Mouse (Mus musculus) layer of hippocampus, adult 11-12 months (tissue): ENCODE measurements at regions not wholly inside any gene's neighbourhood (a gene's known extent, or its start where the extent isn't known, plus 50 kb on each side); places are given as distances from the start of the nearest gene placed in this dataset.
"Not testable (repeated sequence)": the region's sequence is repeated elsewhere in the genome, so short reads cannot be mapped to it uniquely, and the experiment has no call there.

Experiments
- DNase-seq: peaks from one replicate; pipeline ENCODE4 v3.0.0; 2022; ENCODE audit warnings: low spot score

DNA sequence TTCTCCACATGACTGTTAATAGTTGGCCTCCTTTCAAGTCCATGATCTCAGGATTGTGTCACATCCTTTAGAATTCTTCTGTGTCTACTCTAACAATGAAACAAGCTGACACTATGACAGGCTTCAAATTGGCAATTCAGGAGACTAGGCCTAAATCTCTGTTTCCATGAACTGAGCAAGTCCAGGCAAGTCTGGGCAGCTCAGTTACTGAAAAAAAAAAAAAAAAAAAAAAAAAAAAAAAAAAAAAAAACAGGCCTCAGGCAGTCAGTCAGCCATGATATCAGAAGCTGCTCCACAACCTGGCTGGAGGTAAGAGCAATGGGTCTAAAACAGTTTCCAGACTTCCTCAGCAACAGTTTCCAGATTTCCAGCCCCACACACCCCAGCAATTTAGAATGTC, 475.6 kb downstream of the Inhba start:
- no peak for DNase-seq

DNA sequence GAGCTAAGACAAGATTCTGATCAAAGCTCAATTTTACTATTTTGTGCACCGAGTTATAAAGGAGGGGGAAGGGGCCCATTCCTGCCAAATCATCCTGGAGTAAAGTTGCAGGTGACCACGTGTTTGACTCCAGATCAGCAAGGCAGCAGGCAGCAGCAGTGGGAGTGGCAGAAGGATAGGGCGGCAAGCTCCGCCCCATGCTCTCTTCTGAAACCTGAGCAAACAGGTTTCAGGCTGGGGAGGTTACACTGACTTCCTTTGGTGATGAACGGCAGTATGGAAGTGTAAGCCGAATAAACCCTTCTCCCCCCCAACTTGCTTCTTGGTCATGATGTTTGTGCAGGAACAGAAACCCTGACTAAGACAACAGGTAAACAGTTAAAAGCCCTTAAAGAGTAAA, 479.0 kb downstream of the Inhba start:
- DNase-seq, result not testable (repeated sequence)

DNA sequence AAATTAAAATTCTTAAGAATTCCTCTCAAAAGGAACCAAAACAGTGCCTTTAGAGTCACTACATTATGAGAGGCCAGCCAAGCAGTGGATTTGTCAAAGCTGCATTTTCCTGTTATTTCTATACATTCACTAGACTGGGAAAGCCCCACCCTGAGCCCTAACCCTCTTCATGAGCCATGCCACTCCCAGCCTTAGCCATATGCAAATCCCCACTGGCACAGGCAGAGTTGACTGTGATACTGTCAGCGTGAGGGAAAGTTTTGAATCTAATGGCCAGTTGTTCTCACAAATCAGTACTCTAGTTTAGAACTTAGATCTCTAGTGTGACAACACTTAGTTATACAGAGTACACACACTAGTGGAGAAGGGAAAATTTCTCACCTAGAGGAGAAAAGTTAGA, 486.4 kb downstream of the Inhba start:
- DNase-seq, result no peak

DNA sequence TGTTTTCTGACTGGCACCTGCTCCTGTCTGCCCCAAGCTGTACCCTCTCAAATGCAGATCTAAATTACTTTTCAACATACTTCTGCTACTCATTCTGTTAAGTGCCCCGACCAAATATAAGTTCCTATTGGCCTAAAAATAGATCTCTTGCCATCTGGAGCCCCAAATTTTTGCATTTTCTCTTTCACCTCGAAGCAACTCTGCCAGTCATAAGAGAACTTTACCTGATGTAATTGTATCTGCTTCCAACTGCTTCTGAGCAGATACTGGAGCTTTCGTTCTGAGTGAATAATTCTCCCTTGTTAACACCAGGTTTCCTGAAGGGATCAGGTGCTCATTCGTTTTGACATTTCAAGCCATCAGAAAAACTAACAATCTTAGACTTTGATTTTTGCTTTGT, 501.2 kb downstream of the Inhba start:
- no peak for DNase-seq

DNA sequence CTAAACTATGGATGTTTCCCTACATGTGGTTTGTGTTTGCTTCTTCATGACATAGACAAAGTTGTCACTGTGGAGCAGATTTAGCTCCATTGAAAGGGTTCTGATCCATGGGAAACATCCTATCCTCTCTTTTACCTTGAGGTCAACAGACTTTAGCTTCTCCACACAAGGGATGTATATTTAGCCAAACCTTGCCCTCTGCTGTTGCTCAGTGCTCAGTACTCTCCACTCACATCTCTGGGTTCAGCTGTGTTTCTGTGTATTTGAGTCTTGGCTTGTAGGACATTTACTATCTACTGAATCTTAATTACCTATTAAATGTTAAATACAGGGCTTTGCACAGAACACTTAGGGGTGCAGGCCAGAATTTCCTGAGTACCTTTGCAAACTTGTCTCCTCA, 503.5 kb downstream of the Inhba start:
- no peak for DNase-seq

DNA sequence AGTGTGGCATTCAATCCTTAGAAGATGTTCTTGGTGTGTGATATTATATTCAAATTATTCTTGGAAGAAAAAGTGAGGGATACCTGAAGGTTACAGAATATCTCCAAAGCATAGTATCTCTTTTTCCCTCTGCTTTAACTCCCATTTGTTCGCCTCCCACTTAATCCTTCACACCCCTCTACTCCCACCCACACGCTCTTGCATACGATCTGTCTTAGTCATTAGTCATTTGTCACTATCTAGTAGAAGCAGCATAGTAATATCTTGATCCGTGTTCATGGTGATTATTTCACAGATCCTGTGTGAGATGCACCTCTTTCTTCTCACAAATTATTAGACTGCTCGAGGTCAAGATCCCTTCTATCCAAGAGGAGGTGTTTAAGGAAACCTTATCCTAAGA, 517.4 kb downstream of the Inhba start:
- DNase-seq, result no peak

DNA sequence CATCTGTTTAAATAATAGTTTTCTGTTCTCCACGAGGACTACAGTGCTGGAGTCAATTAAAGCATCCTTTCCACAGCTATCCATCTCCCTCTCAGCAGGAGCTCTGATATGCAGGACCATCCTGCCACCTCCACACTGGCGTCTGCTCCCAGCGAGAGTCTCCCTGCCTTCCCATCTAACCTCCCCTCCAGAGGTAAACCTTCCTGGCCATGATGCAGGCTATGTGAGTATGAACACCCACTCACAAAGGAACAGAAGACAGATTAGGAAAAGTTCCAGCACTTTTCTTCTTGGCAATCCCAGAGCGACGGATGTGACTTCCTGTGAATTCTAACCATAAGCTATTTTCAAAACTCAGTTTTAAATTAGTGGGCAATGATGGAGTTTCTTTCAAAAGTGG, 532.1 kb downstream of the Inhba start:
- peak; percentile 12 for DNase-seq

DNA sequence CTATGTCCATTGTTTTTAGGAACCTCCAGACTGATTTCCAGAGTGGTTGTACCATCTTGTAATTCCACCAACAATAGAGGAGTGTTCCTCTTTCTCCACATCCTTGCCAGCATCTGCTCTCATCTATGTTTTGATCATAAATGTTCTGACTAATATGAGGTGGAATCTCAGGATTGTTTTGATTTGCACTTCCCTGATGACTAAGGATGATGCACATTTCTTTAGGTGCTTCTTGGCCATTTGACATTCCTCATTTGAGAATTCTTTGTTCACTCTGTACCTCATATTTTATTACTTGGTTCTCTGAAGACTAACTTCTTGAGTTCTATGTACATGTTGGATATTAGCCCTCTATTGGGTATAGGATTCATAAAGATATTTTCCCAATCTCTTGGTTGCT, 538.4 kb downstream of the Inhba start:
- no peak for DNase-seq

DNA sequence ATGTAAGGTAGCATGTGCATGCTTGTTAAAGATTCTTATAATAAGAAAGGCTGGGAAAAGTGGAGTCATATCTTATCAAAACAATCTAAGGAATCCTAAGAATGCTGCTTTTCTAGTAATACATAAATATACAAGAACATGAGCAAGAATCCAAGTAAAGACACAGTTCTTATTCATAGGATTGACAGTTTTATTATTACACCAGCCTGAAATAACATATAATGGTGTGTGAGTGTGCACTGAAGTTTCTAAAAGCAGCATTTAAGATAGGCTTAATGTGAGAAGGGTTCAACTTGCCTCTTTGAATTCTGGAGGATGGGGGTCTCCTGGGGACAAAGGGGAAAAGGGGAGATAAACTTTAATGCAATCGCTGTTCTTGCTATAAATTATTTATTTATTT, 553.3 kb downstream of the Inhba start:
- no peak for DNase-seq

DNA sequence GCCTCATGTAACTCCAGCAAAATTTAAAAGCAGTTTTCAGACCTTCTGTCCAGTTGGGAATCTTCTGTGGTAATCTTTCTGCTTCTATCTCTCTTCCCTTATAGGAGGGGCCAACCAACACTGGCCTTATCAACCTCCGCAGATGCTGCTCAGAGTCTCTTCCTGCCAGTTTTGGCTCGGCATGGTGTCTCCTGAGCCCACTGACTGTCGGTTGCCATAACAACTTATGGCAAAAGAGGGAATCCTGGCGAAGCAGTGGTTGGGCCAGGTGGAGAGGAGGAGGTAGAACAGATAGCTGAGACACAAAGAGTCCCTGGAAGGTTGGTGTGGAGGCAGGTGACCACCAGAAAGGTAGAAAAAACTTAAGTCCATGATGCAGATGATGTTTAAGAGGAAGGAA, 562.4 kb downstream of the Inhba start:
- peak; percentile 28 for DNase-seq

DNA sequence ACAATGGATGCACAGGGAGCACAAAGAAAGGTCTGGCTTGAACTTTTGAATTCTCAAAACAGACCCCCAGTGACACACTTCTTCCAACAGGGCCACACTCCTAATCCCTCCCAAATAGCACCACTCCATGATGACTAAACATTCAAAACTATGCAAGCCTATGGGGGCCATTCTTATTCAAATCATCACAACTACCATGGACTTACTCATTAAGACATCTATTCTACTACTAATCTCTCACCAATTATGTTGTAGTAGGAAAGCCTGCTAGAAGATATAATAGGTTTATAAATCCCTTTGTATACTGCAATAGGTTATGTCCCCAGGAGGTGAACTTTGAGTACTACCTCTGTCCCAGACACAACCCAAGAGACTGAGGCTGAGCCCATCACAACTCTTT, 574.6 kb downstream of the Inhba start:
- no peak for DNase-seq

DNA sequence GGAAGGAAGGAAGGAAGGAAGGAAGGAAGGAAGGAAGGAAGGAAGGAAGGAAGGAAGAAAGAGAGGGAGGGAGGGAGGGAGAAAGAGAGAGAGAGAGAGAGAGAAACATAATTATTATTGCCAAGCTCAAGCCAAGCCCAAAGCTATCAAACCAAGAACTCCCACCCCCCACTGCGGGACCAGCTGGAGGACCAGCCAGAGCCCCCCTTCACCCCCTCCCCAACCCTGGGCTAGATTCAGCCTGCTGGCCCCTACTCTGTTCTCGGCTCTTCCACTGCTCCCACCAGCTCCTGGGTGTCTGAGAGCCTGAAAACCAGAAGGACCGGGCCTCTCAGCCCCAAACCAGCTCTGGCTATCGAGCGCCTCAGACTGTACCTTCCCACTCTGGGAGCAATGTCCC, 608.1 kb downstream of the Inhba start:
- DNase-seq, result no peak

DNA sequence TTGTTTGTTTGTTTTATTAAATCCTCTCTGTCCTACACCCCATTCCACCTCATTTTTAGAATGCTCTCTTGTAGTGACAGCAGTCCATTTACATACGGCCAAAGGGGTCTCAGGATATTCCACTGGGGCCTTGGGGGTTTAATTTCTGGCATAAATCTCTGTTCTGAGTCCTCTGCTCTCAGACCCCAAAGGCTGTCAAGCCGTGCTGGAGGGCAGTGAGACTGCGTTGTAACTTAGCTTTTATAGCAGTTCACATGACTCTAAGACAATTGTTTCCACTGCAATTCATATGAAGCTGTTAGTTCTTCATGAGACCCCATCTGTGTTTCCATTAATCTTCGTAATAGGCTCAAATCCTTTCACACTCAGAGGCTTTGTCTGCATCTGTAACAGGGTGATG, 614.9 kb downstream of the Inhba start:
- DNase-seq, result no peak

DNA sequence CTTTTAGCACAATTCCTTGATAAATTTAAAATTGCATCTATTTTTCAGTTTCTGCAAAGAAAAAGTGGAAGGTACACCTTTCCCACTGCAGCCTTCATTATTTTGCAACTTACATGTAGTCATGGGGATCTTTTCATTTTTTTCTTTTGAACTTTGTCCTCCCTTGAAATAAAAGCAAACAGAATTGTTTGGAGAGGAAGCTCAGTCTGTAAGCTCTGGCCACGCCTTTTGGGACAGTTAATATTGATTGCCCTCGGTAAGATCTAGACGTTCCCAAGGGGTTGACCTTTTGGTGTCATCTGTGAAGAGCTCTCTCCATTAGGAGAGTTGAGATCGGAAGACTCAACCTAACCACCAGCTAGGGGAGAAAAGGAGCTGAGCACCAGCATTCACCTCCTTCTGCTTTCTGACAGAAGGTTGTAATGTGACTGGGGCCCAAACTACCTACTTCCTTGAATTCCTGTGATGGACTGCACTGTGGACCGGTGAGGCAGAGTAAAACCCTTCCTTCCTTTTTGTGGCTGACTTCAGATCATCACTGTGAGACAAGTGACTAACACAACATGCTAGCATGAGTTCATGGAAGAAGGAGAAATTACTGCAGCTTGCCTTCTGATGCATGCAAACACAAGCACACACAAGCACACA, 621.9 kb downstream of the Inhba start:
- no peak for DNase-seq

DNA sequence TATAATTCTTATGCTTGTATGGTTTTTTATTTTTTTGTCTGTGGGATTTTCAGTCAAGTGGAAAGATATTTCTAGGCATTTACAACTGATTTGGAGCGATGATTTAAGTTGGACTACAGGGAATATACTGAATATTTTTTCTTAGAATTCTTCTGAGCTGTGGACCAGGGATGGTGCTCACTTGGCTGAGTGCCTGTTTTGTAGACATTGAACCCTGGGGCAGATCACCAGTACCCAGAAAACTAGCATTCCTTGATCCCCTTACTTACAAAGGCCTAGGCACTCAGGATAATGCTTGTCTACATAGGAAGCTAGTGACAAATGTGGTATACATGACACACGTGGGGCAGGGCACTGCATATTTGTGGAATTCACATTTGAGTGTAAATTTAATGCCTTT, 624.6 kb downstream of the Inhba start:
- DNase-seq, result no peak

DNA sequence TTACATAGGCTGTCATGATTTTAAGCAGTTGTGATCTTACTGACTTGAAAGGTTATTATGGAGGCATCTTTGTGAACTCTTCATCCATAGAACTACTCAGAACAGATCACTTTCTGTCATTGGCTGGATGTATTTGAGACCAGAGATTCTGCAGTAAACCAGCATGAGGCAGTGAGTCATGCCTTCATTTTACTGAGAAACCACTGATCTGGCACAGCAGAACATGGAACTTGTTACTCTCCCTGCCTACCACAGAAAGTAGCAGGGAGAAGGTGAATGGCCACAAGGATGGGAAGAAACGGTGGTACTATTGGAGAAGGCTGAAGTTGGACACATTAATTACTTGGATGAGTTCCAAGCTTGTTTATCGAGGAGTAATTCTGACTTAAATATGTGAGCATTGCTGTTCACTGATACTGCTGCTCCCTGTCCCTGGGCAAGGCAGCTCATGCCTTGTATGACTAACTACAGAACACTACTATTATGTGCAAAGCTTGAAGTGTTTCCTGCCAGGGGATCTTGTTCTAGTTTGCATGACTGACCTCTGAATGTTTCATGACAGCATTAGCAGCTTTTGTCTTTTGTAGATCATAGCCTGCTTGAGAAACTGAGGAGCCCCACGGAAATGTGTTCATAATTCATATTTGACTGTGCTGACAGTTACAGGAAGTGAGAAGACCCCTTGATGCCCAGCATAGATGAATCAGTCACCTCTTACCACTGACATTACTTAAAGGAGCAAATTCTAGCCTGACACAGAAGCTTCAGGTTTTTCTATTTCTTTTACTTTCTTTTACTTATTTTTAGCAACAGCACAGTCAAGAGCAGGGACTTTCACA, 630.2 kb downstream of the Inhba start:
- peak; percentile 15 for DNase-seq

DNA sequence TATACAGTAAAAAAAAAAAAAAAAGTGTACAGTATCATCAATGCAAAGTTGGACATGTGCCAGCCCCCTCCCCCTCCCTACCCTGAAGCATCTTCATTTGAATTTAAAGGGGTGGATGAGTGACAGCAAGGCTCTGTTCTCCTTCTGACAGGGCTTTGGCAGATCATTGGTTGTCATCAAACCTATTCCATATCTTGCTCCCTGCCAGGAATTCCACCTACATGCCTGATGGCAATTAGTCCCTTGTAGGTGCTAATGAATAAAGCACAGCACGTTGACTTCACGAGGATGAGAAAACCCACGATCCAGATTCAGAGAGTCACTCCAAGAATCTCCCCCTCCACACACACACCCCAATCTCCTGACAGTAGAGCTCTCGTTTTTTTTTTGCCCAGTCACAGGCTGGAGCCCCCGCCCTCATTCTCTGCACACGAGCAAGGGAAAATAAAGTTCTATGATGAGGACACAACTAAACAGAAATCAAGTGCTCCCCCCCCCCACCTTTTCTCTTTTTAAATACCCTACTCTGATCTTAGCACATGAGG, 630.9 kb downstream of the Inhba start:
- peak; percentile 59 for DNase-seq

DNA sequence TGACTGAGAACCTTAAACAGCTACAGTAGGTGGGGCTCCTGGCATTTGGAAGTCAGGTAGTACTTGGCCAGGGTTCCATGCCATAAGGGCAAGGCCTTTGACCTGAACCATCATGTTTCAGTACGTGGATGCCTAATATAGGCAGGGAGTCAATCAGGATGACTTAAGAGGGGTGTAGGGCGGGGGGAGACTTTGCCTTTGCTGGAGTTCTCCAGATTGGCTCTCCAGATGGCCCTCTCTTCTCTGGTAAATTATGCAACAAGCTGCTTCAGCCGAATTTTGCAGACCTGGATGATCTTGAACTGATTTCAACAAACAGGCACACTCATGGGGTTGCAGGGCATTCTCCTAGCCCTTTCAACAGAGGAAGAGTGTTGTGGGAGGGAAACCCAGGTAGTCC, 633.7 kb downstream of the Inhba start:
- DNase-seq, result peak; percentile 67

DNA sequence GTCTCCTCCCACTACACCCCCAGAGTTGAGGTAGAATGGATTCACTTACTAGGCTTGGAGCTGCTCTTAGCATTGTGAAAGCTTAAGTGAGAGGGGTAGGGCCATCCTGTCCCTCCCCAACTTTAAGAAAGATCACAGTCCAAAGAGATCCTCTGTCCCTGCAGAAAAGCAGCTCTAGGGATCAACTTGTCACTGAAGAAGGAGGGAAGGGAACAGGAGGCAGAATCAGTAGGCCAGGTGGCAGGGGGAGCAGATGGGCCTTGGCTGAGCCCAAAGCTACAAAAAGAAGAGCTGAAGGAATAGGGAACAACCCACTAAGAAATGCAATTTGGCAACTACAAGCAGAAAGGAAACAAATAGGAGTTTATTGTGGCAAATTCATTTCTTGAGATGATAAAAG, 634.4 kb downstream of the Inhba start:
- DNase-seq, result peak; percentile 42

DNA sequence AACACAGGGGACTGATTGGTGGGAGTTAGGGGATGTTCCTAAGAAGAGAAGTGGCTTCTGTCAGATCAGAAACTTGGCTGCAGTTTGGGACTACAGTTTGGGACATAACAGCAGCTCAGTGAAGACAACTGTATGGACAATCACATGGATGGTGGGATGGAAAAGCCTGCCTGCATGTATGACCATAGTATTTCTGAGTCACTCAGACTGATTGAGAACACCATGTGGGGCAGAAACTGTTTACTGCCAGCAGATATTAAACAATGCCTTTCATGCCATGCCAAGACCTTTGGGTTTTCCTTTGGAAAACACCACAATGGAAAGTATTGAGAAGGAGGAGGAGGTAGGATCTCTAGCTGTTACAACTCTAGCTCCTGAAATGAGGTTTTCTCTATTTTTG, 635.0 kb downstream of the Inhba start:
- DNase-seq, result no peak

DNA sequence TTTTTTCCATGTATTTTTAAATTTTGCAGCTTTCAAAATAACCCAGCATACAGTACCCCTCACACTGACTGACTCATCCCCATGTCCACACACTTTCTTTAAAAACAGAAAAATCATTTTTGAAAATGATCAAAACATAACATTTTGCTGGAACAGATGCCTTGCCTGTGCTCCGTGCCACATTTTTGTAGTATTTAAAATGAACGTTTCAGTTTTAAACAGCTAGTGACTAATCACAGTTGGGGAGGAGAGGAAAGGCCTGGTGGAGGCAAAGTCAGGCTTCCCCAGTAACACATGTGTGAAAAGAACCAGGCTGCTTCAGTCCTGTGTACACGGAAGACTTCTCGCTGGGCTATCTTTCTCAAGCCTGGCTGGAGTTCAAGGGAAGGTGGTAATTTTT, 644.5 kb downstream of the Inhba start:
- DNase-seq, result peak; percentile 51

DNA sequence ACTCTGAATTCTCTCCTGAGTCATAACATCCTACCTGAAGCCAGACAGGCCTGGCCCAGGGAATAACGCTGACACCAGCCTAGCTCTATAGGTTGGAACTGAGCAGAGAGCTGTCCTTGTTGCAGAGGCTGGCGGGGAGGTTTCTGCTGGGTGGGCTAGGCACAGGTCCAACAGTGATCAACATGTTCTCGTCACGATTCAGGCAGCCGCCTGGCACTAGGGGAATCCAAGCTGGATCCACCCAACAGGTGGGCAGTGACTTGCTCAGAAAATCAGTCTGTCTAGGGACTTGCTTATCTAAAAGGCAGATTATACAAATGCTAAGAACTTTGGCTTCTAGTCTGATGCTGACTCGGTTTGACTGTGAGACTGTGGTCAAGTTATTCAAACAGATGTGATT, 648.2 kb downstream of the Inhba start:
- DNase-seq, result peak; percentile 33

DNA sequence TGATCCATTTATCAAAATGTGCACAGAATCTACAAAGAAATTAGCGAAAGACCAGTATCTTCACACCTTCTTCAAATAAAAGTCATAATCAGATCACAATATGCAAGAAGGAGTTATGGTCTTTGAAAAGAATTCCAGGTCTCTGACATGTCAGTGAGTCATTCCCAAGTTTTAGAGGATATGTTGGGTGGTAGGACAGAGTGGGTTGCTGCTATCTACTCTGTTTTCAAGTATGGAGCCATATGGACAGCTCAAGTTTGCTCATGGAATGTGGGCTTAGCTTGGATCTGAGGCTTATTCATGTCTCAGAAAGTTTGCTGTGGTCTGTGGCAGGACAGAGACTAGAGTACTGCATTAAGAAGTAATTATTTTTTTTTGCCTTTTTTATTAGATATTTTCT, 657.0 kb downstream of the Inhba start:
- no peak for DNase-seq

DNA sequence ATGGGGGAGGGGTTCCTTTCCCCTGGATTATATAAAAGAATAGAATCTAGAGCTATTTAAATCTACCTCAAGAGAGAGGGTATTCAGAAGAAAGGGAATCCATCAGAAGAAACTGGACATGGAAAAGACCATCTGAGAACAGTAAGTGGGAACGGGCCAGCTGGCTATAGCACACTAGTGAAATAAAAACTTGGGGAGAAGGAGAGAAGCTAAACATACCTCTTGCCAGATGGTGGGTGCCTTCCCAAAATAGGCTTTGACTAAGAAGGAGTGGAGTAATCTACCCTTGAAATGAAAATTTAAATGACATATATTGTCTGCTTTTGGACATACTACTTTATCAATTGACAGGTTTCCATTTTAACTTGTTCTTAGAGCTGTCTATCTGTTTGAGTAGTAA, 657.6 kb downstream of the Inhba start:
- DNase-seq, result no peak
